Mouse (Mus musculus): ENCODE results near the gene Clip4. TPM values are rescaled to one million over a fixed set of nuclear protein-coding genes. Genes with fewer than 3 reads are reported as not detected.

Clip4 gene
- polyA plus RNA-seq, 1 experiment from 2014 or later: 6.7 TPM

DNA sequence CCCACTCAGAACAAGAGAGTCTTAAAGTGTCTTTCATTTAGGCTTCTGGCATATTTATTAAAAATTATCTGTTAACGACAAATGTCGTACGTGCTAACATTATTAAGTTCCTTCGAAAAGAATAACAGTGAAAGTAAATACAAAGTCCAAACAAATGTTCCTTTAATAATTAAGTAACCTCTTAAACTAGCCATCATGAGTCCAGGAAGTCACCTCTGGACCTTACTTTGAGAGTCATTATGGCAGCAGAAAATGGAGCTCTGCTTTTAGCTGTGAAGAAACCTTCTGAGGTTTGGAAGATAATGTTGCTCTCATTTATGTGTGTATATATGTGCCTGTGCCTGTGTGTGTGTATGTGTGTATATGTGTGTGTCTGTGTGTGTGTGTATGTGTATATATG, 35.6 kb downstream of the Clip4 start:
- WGBS: 94% methylated on average over 4 of the region's 4 CpGs
- Histone ChIP-seq H3K4me1 (ENCODE audit: control insufficient read depth, insufficient read depth, low read length) (no peaks in the 10 kb centered on the region), H3K4me2 (ENCODE audit: low read depth) (no peak overlapping the region), H3K9ac (ENCODE audit: low read length) (no peak overlapping the region), H3K9me3 (ENCODE audit: control insufficient read depth, low read length) (no peaks in the 10 kb centered on the region), H3K36me3 (ENCODE audit: control insufficient read depth, insufficient read depth, low read length) (no peaks in the 10 kb centered on the region; the same call in 1 of the 2 replicates), H3K4me3 (ENCODE audit: low read depth, low read length) (no peak overlapping the region), H3K27me3 (ENCODE audit: control insufficient read depth, insufficient read depth, low read length) (no peaks in the 10 kb centered on the region), H3K27ac (ENCODE audit: low read depth, low read length) (no peak overlapping the region)
- DNase-seq (ENCODE audit: low spot score): no peak
- no peak for ATAC-seq (ENCODE audit: insufficient read depth, low FRiP score, low TSS enrichment)

DNA sequence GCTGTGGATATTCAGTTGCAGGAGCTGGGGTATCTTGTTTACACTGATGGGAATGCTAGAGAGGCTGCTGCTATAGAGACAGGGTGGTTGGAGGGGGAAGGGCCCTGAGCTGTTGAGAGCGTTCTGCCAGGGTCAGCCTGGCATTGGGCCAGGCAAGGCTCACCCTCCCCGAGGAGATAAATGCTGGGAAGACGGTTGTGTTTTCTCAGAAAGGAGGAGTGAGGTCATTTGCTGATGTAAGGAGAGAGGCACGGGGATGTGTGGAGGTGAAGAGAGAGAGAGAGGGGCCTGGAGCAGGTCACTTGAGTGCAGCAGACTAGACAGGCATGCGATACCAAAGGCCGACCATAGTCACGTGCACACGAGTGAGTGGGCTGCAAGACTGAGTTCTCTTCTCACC, 42.8 kb downstream of the Clip4 start:
- Histone ChIP-seq H3K4me1 (ENCODE audit: control insufficient read depth, insufficient read depth, low read length) (no peaks in the 10 kb centered on the region), H3K9me3 (ENCODE audit: control insufficient read depth, low read length) (no peaks in the 10 kb centered on the region), H3K27ac (ENCODE audit: low read depth, low read length) (no peak overlapping the region), H3K4me3 (ENCODE audit: low read depth, low read length) (no peak overlapping the region), H3K27me3 (ENCODE audit: control insufficient read depth, insufficient read depth, low read length) (no peaks in the 10 kb centered on the region), H3K36me3 (ENCODE audit: control insufficient read depth, insufficient read depth, low read length) (no peaks in the 10 kb centered on the region), H3K9ac (ENCODE audit: low read length) (no peak overlapping the region), H3K4me2 (ENCODE audit: low read depth) (no peak overlapping the region)
- no peak for DNase-seq (ENCODE audit: low spot score)
- 82% methylated on average over 8 of the region's 8 CpGs for WGBS
- no peak for ATAC-seq (ENCODE audit: insufficient read depth, low FRiP score, low TSS enrichment)

DNA sequence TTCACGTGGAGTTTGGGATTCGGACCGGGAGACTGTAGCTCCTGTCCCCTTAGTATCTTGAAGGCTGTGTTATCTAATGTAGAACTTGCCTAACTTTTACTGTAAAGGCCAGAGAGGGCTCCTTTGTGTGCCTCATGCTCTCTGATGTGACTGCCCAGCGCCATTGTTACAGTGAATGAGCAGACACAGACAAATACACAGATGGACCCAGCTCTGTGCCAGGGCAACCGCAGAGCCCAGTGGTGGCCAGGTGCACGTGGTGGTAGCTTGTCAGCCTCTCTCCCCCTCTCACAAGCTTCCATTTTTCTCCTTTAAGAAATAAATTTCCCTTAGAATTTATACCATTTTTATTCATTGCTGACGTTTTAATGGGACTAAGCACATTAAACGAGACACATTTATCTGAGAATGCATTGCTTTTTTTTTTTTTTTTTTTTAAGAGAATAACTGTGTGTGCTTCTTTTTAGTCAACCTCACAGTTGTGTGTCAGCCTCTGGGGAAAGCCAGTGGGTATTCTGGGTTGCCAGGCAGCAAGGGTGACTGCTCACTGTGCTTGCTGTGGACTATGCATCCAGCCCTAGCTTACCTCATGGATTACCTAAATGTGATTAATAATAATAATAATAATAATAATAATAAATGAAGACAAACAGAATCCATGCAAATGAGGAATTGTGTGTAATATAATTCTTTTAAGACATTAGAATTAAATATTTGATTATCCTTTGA, 48.0 kb downstream of the Clip4 start:
- Histone ChIP-seq H3K4me3 (ENCODE audit: low read depth, low read length) (no peak overlapping the region), H3K4me1 (ENCODE audit: control insufficient read depth, insufficient read depth, low read length) (no peaks in the 10 kb centered on the region), H3K27me3 (ENCODE audit: control insufficient read depth, insufficient read depth, low read length) (no peaks in the 10 kb centered on the region), H3K9me3 (ENCODE audit: control insufficient read depth, low read length) (no peaks in the 10 kb centered on the region), H3K4me2 (ENCODE audit: low read depth) (no peak overlapping the region), H3K36me3 (ENCODE audit: control insufficient read depth, insufficient read depth, low read length) (no peaks in the 10 kb centered on the region), H3K9ac (ENCODE audit: low read length) (no peak overlapping the region), H3K27ac (ENCODE audit: low read depth, low read length) (no peak overlapping the region)
- ATAC-seq (ENCODE audit: insufficient read depth, low FRiP score, low TSS enrichment) (no peak), DNase-seq (ENCODE audit: low spot score) (no peak)
- 85% methylated on average over 8 of the region's 8 CpGs for WGBS

DNA sequence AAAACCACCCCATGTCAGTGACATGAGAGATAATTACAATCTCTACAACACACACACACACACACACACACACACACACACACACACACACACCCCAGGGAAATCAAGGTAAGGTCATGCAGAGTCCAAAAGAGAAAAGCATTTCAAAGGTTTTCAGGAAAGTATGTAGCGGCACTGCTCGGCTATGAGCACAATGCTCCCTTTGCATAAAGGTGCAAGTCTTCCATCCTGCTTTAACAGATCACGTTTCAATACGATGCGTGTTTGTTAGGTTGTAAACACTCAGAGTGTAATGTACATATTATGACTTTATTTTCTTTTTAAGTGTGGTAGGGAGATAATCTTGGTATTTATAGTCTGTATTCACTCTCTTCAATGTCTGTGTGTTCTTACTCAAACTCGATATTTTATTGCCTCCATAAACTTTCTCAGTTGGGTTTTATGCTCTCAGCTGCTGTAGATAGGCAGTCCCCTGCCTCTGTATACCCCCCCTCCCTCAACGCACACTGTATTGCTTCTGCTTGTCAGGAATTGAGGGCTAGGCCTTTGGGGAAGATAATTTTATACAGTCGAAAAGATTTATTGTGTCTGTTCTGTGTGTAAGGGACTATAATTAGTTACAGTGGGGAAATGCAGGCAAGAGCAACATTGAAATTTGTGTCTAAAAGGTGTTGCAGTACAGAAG, 55.5 kb downstream of the Clip4 start:
- no peaks in the 10 kb centered on the region for H3K36me3 ChIP-seq (ENCODE audit: control insufficient read depth, insufficient read depth, low read length)
- no peak for DNase-seq (ENCODE audit: low spot score)
- no peaks in the 10 kb centered on the region for H3K4me1 ChIP-seq (ENCODE audit: control insufficient read depth, insufficient read depth, low read length)
- WGBS: 63% methylated on average over 8 of the region's 8 CpGs
- no peak overlapping the region for H3K4me3 ChIP-seq (ENCODE audit: low read depth, low read length)
- no peaks in the 10 kb centered on the region for H3K27me3 ChIP-seq (ENCODE audit: control insufficient read depth, insufficient read depth, low read length)
- H3K4me2 ChIP-seq (ENCODE audit: low read depth): no peak overlapping the region
- H3K9ac ChIP-seq (ENCODE audit: low read length): no peak overlapping the region
- no peak for ATAC-seq (ENCODE audit: insufficient read depth, low FRiP score, low TSS enrichment)
- no peaks in the 10 kb centered on the region for H3K9me3 ChIP-seq (ENCODE audit: control insufficient read depth, low read length)
- H3K27ac ChIP-seq (ENCODE audit: low read depth, low read length): no peak overlapping the region

DNA sequence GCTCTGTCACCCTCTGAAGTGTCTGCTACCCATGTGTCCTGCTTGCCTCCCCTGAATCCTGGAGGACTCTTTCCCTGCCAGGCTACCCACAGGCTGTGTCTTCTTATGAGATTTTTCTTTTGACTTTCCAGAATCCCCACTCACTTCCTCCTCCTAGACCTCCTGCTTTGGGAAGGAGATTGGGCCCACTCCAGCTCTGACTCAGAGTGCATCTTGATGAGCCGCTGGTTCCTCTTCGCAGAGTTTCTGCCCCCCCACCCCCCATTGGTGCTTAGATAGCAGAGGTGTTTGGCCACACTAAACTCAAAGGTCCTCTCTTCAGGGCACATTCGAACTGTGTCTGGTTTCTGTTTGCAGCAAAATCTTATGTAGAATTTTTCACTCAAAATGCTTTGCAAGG, 58.3 kb downstream of the Clip4 start:
- 86% methylated on average over 3 of the region's 3 CpGs for whole genome bisulfite sequencing
- no peaks in the 10 kb centered on the region for H3K36me3 ChIP-seq (ENCODE audit: control insufficient read depth, insufficient read depth, low read length)
- no peak for ATAC-seq (ENCODE audit: insufficient read depth, low FRiP score, low TSS enrichment)

DNA sequence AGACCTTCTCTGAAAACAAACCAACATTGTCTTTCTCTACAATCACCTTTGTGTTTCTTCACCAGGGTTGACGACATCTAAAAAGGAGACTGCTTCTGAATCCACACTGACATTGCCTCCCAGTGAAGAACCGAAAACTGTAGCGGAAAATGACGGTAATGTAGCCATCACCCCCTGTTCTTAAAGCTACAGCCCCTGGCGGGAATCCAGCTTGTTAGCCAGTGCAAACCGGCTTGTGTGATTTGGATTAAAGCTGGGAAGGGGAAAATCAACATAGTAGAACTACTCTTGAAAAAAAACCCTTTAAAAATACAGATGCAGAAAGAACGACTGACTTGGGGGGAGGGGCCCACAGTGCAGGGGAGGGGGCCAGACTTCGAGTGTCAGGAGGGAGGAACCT, 59.4 kb downstream of the Clip4 start:
- H3K27me3 ChIP-seq (ENCODE audit: control insufficient read depth, insufficient read depth, low read length): no peaks in the 10 kb centered on the region
- H3K4me1 ChIP-seq (ENCODE audit: control insufficient read depth, insufficient read depth, low read length): no peaks in the 10 kb centered on the region
- DNase-seq (ENCODE audit: low spot score) (no peak), ATAC-seq (ENCODE audit: insufficient read depth, low FRiP score, low TSS enrichment) (no peak)
- H3K9me3 ChIP-seq (ENCODE audit: control insufficient read depth, low read length): no peaks in the 10 kb centered on the region
- H3K4me2 ChIP-seq (ENCODE audit: low read depth): no peak overlapping the region
- H3K36me3 ChIP-seq (ENCODE audit: control insufficient read depth, insufficient read depth, low read length): no peaks in the 10 kb centered on the region
- 81% methylated on average over 8 of the region's 8 CpGs for WGBS
- no peak overlapping the region for H3K4me3 ChIP-seq (ENCODE audit: low read depth, low read length)
- no peak overlapping the region for H3K27ac ChIP-seq (ENCODE audit: low read depth, low read length)
- H3K9ac ChIP-seq (ENCODE audit: low read length): no peak overlapping the region

More for the DNA sequence above, 58.3 kb downstream of the Clip4 start:
- H3K4me1 ChIP-seq (ENCODE audit: control insufficient read depth, insufficient read depth, low read length): no peaks in the 10 kb centered on the region
- no peak overlapping the region for H3K4me3 ChIP-seq (ENCODE audit: low read depth, low read length)
- no peaks in the 10 kb centered on the region for H3K27me3 ChIP-seq (ENCODE audit: control insufficient read depth, insufficient read depth, low read length)
- no peaks in the 10 kb centered on the region for H3K9me3 ChIP-seq (ENCODE audit: control insufficient read depth, low read length)
- H3K27ac ChIP-seq (ENCODE audit: low read depth, low read length): no peak overlapping the region
- H3K4me2 ChIP-seq (ENCODE audit: low read depth): no peak overlapping the region
- H3K9ac ChIP-seq (ENCODE audit: low read length): no peak overlapping the region
- no peak for DNase-seq (ENCODE audit: low spot score)

DNA sequence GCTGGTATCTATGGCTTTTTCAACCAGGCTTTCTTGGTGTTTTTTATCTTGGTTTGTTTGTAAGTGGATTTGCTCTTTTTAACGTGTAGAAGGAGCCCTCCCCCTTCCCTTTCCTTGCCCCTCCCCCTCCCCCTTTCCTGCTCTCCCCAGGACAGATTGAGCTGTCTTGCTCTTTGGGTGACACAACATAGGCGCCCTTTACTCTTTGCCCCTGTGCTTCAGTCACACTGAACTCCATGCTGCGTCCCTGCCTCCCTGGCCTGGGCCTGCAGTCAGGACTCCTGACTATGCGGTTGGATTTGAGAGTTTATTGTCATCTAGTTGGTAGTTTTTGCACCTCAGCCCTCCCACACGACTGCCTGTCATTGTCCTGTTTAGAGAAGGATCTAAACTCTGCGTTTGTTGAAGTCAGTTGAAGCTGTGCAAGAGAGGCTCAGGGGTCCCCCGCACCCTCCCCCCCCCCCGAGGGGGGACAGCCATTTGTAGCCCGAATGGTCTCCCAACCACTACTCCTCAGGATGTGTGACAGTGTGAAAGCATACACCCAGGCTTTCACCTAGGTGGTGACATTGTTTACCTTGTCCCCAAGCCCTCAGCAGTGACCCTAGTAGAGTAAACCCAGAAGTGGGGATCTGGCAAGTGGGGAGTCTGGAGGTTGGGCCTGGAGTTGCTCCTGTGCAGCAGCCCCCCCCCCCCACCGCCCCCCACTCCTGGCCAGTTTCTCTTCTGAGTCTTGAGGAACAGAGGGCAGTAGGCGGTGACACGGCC, 60.6 kb downstream of the Clip4 start:
- Histone ChIP-seq H3K9me3 (ENCODE audit: control insufficient read depth, low read length) (no peaks in the 10 kb centered on the region), H3K27me3 (ENCODE audit: control insufficient read depth, insufficient read depth, low read length) (no peaks in the 10 kb centered on the region), H3K9ac (ENCODE audit: low read length) (no peak overlapping the region), H3K4me2 (ENCODE audit: low read depth) (no peak overlapping the region), H3K4me3 (ENCODE audit: low read depth, low read length) (no peak overlapping the region), H3K27ac (ENCODE audit: low read depth, low read length) (no peak overlapping the region), H3K36me3 (ENCODE audit: control insufficient read depth, insufficient read depth, low read length) (no peaks in the 10 kb centered on the region), H3K4me1 (ENCODE audit: control insufficient read depth, insufficient read depth, low read length) (no peaks in the 10 kb centered on the region)
- ATAC-seq (ENCODE audit: insufficient read depth, low FRiP score, low TSS enrichment) (no peak), DNase-seq (ENCODE audit: low spot score) (no peak)
- 52% methylated on average over 12 of the region's 12 CpGs for WGBS

DNA sequence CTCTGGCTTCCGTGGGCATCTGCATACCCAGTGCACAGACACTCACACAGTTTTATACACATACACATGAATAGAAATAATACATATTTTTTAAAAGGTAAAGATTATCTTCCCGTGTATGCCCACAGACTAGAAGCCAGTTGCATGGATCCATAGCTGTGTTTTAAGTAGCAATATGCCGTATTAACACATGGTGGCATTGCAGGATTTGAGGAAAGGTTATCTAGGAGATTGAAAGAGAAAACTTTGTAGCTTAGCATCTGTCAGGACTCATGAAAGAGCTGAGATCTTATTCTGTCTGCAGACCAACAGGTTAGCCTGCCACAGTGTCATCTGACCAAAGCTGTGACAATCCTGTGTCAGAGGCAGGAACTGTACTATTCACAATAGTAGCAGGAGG, 63.7 kb downstream of the Clip4 start:
- Histone ChIP-seq H3K9me3 (ENCODE audit: control insufficient read depth, low read length) (no peaks in the 10 kb centered on the region), H3K4me2 (ENCODE audit: low read depth) (no peak overlapping the region), H3K36me3 (ENCODE audit: control insufficient read depth, insufficient read depth, low read length) (no peaks in the 10 kb centered on the region), H3K4me1 (ENCODE audit: control insufficient read depth, insufficient read depth, low read length) (no peaks in the 10 kb centered on the region), H3K27ac (ENCODE audit: low read depth, low read length) (no peak overlapping the region), H3K27me3 (ENCODE audit: control insufficient read depth, insufficient read depth, low read length) (no peaks in the 10 kb centered on the region), H3K9ac (ENCODE audit: low read length) (no peak overlapping the region), H3K4me3 (ENCODE audit: low read depth, low read length) (no peak overlapping the region)
- WGBS: 85% methylated on average over 3 of the region's 3 CpGs
- ATAC-seq (ENCODE audit: insufficient read depth, low FRiP score, low TSS enrichment) (no peak), DNase-seq (ENCODE audit: low spot score) (no peak)
